Mouse (Mus musculus) MEL (cell line): ENCODE data around the gene Pafah1b2. TPM values are rescaled to one million over a fixed set of nuclear protein-coding genes. Genes with fewer than 3 reads are reported as not detected.

Experiments used
- DNase-seq: peaks from one replicate; pipeline ENCODE4 v3.0.0; 2011; ENCODE audit warnings: low read depth, low spot score
- H3K27ac ChIP-seq: 2 replicates; pipeline ENCODE4 v1.5.1; 2012; ENCODE audit warnings: low read depth, mild to moderate bottlenecking, control low read depth, low read length, moderate library complexity; ENCODE audit not compliant: control insufficient read depth
- H3K27me3 ChIP-seq, 2 experiments: fragments of 150-350 bp in 1 of 2; sonication (generic) in 1 of 2; 2 replicates each; pipeline ENCODE4 v1.6.1; 2012; ENCODE audit warnings: low read length in 2 of 2, mild to moderate bottlenecking in 2 of 2, improper control_type of control experiment in 1 of 2, moderate library complexity in 1 of 2; ENCODE audit not compliant: insufficient read depth in 2 of 2, control insufficient read depth in 1 of 2
- H3K36me3 ChIP-seq, 2 experiments: 2 replicates each; pipeline ENCODE4 v1.6.1; 2012 to 2014; ENCODE audit warnings: low read length in 2 of 2, improper control_type of control experiment in 1 of 2, inconsistent platforms in 1 of 2, mild to moderate bottlenecking in 1 of 2; ENCODE audit not compliant: insufficient read depth in 2 of 2, control insufficient read depth in 1 of 2
- H3K4me1 ChIP-seq, 2 experiments: fragments of 150-350 bp in 1 of 2; sonication (generic) in 1 of 2; 2 replicates each; pipeline ENCODE4 v1.6.1; 2012; ENCODE audit warnings: low read length in 2 of 2, improper control_type of control experiment in 1 of 2, mild to moderate bottlenecking in 1 of 2; ENCODE audit not compliant: insufficient read depth in 2 of 2, control insufficient read depth in 1 of 2
- H3K4me3 ChIP-seq, 2 experiments: fragments of 150-350 bp in 1 of 2; sonication (generic) in 1 of 2; 2 replicates each; pipeline ENCODE4 v1.5.1; 2012; ENCODE audit warnings: low read depth in 2 of 2, low read length in 2 of 2, mild to moderate bottlenecking in 2 of 2, moderate library complexity in 2 of 2, control low read depth in 1 of 2, improper control_type of control experiment in 1 of 2; ENCODE audit not compliant: control insufficient read depth in 1 of 2, insufficient read depth in 1 of 2
- H3K79me2 ChIP-seq: 2 replicates; pipeline ENCODE4 v1.6.1; 2012; ENCODE audit warnings: mild to moderate bottlenecking, low read length, moderate library complexity; ENCODE audit not compliant: control insufficient read depth, poor library complexity, insufficient read depth
- H3K9ac ChIP-seq: 2 replicates; pipeline ENCODE4 v1.6.1; 2012; ENCODE audit warnings: low read depth, mild to moderate bottlenecking, control low read depth, low read length, moderate library complexity; ENCODE audit not compliant: control insufficient read depth, poor library complexity, severe bottlenecking
- H3K9me3 ChIP-seq: fragments of 150-350 bp; sonication (generic); replicated peaks from 2 replicates; pipeline ENCODE4 v1.6.1; 2012; ENCODE audit warnings: mild to moderate bottlenecking, low read length, improper control_type of control experiment, moderate library complexity; ENCODE audit not compliant: insufficient read depth
- BHLHE40 ChIP-seq: IDR thresholded peaks from 2 replicates; pipeline ENCODE4 v1.6.1; 2012; ENCODE audit warnings: low read depth, mild to moderate bottlenecking, inconsistent platforms, low read length, improper control_type of control experiment, borderline replicate concordance
- CTCF ChIP-seq, 3 experiments: IDR thresholded peaks in 2 of 3; conservative IDR thresholded peaks in 1 of 3; 2 replicates each; pipeline ENCODE4 v1.5.1; 2011 to 2012; ENCODE audit warnings: low read length in 3 of 3, low read depth in 2 of 3, mild to moderate bottlenecking in 2 of 3, improper control_type of control experiment in 1 of 3, inconsistent platforms in 1 of 3, mixed read lengths in 1 of 3, moderate library complexity in 1 of 3; ENCODE audit not compliant: control insufficient read depth in 1 of 3, insufficient read depth in 1 of 3, poor library complexity in 1 of 3, severe bottlenecking in 1 of 3
- ETS1 ChIP-seq: IDR thresholded peaks from 2 replicates; pipeline ENCODE4 v1.6.1; 2012; ENCODE audit warnings: low read depth, mild to moderate bottlenecking, inconsistent platforms, low read length, improper control_type of control experiment, moderate library complexity
- GABPA ChIP-seq: IDR thresholded peaks from 2 replicates; pipeline ENCODE4 v1.6.1; 2012; ENCODE audit warnings: low read depth, mild to moderate bottlenecking, inconsistent platforms, low read length, improper control_type of control experiment, moderate library complexity
- GATA1 ChIP-seq: IDR thresholded peaks from 2 replicates; pipeline ENCODE4 v1.6.1; 2011; ENCODE audit warnings: low read depth, low read length, improper control_type of control experiment
- HCFC1 ChIP-seq: IDR thresholded peaks from 2 replicates; pipeline ENCODE4 v1.6.1; 2012; ENCODE audit warnings: low read depth, mild to moderate bottlenecking, inconsistent platforms, low read length, improper control_type of control experiment, moderate library complexity
- JUND ChIP-seq: IDR thresholded peaks from 2 replicates; pipeline ENCODE4 v1.6.1; 2011; ENCODE audit warnings: low read depth, mild to moderate bottlenecking, improper control_type of control experiment, low read length
- MAFK ChIP-seq: IDR thresholded peaks from 2 replicates; pipeline ENCODE4 v1.6.1; 2011; ENCODE audit warnings: low read depth, mild to moderate bottlenecking, low read length, improper control_type of control experiment, borderline replicate concordance
- MAZ ChIP-seq: IDR thresholded peaks from 2 replicates; pipeline ENCODE4 v1.6.1; 2012; ENCODE audit warnings: low read depth, mild to moderate bottlenecking, inconsistent platforms, low read length, improper control_type of control experiment
- MEF2A ChIP-seq: IDR thresholded peaks from 2 replicates; pipeline ENCODE4 v1.6.1; 2014; ENCODE audit warnings: low read depth, mild to moderate bottlenecking, inconsistent platforms, low read length, improper control_type of control experiment; ENCODE audit not compliant: poor library complexity, insufficient replicate concordance, severe bottlenecking; ENCODE audit errors: extremely low read depth
- MXI1 ChIP-seq: IDR thresholded peaks from 2 replicates; pipeline ENCODE4 v1.6.1; 2011; ENCODE audit warnings: mild to moderate bottlenecking, low read depth, low read length, improper control_type of control experiment
- MYB ChIP-seq: IDR thresholded peaks from 2 replicates; pipeline ENCODE4 v1.6.1; 2011; ENCODE audit warnings: mild to moderate bottlenecking, low read depth, low read length, improper control_type of control experiment
- NELFE ChIP-seq: IDR thresholded peaks from 2 replicates; pipeline ENCODE4 v1.6.1; 2011; ENCODE audit warnings: low read depth, low read length, improper control_type of control experiment
- POLR2A ChIP-seq, 2 experiments: IDR thresholded peaks; 2 replicates each; pipeline ENCODE4 v1.6.1; 2011 to 2012; ENCODE audit warnings: low read length in 2 of 2, mild to moderate bottlenecking in 2 of 2, control low read depth in 1 of 2, improper control_type of control experiment in 1 of 2, low read depth in 1 of 2, moderate library complexity in 1 of 2; ENCODE audit not compliant: control insufficient read depth in 1 of 2, insufficient read depth in 1 of 2, poor library complexity in 1 of 2
- RAD21 ChIP-seq: IDR thresholded peaks from 2 replicates; pipeline ENCODE4 v1.6.1; 2011; ENCODE audit warnings: mild to moderate bottlenecking, low read depth, low read length, improper control_type of control experiment
- SIN3A ChIP-seq: IDR thresholded peaks from 2 replicates; pipeline ENCODE4 v1.6.1; 2012; ENCODE audit warnings: low read length, improper control_type of control experiment, inconsistent platforms
- SMC3 ChIP-seq: IDR thresholded peaks from 2 replicates; pipeline ENCODE4 v1.6.1; 2011; ENCODE audit warnings: low read depth, low read length, improper control_type of control experiment
- TCF12 ChIP-seq: IDR thresholded peaks from 2 replicates; pipeline ENCODE4 v1.6.1; 2014; ENCODE audit warnings: low read depth, mild to moderate bottlenecking, inconsistent platforms, low read length, improper control_type of control experiment, moderate library complexity
- UBTF ChIP-seq: IDR thresholded peaks from 2 replicates; pipeline ENCODE4 v1.6.1; 2012; ENCODE audit warnings: low read depth, mild to moderate bottlenecking, inconsistent platforms, low read length, improper control_type of control experiment, moderate library complexity, borderline replicate concordance; ENCODE audit not compliant: insufficient read depth
- USF2 ChIP-seq, 2 experiments: IDR thresholded peaks; 2 replicates each; pipeline ENCODE4 v1.6.1; 2011 to 2012; ENCODE audit warnings: improper control_type of control experiment in 2 of 2, low read length in 2 of 2, borderline replicate concordance in 1 of 2, inconsistent platforms in 1 of 2, low read depth in 1 of 2, mild to moderate bottlenecking in 1 of 2; ENCODE audit not compliant: insufficient read depth in 1 of 2
- ZC3H11A ChIP-seq: IDR thresholded peaks from 2 replicates; pipeline ENCODE4 v1.6.1; 2012; ENCODE audit warnings: low read depth, mild to moderate bottlenecking, inconsistent platforms, low read length, improper control_type of control experiment
- ZNF384 ChIP-seq: IDR thresholded peaks from 2 replicates; pipeline ENCODE4 v1.6.1; 2012; ENCODE audit warnings: low read depth, mild to moderate bottlenecking, inconsistent platforms, low read length, improper control_type of control experiment
- polyA plus RNA-seq, 2 experiments: library from polyadenylated mRNA; stranded (reverse) in 1 of 2; unstranded in 1 of 2; fragments of >175 nt in 1 of 2; fragments of >200 nt in 1 of 2; gene quantifications; 2 replicates each; pipeline versions ENCODE4 v1.2.1 to v1.2.4; 2012; ENCODE audit warnings: low replicate concordance in 2 of 2, low read depth in 1 of 2; ENCODE audit not compliant: insufficient read length in 2 of 2, insufficient read depth in 1 of 2, missing spikeins in 1 of 2
- total RNA-seq: library from RNA; depleted of rRNA; stranded (reverse); fragments of 300-350 nt; gene quantifications from 2 replicates; pipeline ENCODE4 v1.2.3, GENCODE M21; 2012

Pafah1b2 gene
- total and polyA plus RNA-seq, 3 experiments, result 127 to 178 (median 131) TPM

- Histone ChIP-seq H3K4me1 (no peaks in the 10 kb centered on the region), H3K9ac (no peak overlapping the region), H3K36me3 (no peaks in the 10 kb centered on the region), H3K79me2 (no peaks in the 10 kb centered on the region), H3K9me3 (no peaks in the 10 kb centered on the region), H3K27ac (no peak overlapping the region), H3K4me3 (no peak overlapping the region), H3K27me3 (no peaks in the 10 kb centered on the region)
- TF ChIP-seq TCF12, result no peak
- TF ChIP-seq GATA1, result no peak
- TF ChIP-seq HCFC1, result no peak
- TF ChIP-seq SIN3A, result no peak
- no peak for TF ChIP-seq ZNF384
- TF ChIP-seq MYB, result no peak
- TF ChIP-seq NELFE, result no peak
- TF ChIP-seq SMC3, result peak; percentile 54
- peak; percentile 60 for TF ChIP-seq RAD21
- TF ChIP-seq GABPA, result no peak
- peak; percentile 50 to 66 (median 57) for TF ChIP-seq CTCF (IDR thresholded peaks at IDR 0.05 in 2 of 3, conservative IDR thresholded peaks at IDR 0.05 in 1 of 3; ENCODE audit: control insufficient read depth in 1 of 3, insufficient read depth in 1 of 3, low read depth in 2 of 3, low read length in 3 of 3, poor library complexity in 1 of 3, severe bottlenecking in 1 of 3)
- TF ChIP-seq JUND, result no peak
- TF ChIP-seq USF2 (IDR thresholded peaks at IDR 0.05; ENCODE audit: borderline replicate concordance in 1 of 2, insufficient read depth in 1 of 2, low read depth in 1 of 2, low read length in 2 of 2), result no peak
- no peak for TF ChIP-seq BHLHE40
- TF ChIP-seq UBTF, result no peak
- no peak for TF ChIP-seq MAZ
- TF ChIP-seq ZC3H11A, result peak; percentile 25; the same call in 1 of the 2 replicates
- no peak for TF ChIP-seq ETS1
- peak; percentile 59 for DNase-seq
Measured at GRCm38 (mm10) chr9:45936883-45937282, 75.6 kb downstream of the Pafah1b2 start.

DNA sequence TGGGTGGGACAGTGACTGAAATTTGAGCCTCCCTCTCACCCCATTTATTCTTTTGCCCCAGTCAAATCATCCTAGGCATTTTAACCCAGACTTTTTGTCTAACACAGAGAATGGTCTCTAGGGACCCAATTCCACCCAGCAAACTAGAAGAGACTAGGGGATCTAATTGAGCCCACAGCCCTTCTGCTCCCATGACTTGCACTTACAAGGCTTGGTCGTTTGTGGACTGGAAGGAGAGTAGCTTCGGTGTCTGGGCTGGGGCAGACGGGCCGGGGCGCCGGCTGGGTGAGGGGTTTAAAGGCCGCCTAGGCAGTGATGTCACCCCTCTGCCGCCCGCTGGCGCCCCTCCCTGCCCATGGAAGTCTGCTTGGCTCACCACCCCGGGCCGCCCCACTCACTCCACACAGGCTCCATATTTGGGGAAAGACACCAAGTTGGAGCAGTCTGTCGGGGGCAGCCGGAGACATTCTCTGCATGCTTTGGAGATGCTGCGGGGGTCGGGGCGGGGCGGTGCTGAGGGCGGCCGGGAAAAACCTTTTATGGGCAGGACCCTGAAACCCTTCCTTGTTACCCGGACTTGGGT lies 76.8 kb downstream of the Pafah1b2 start, which contains the start of gene Tagln:
Gene Tagln, minus strand, starts transcription at position 431 of the 583 bp plus-strand sequence.
- no peak for TF ChIP-seq MYB
- TF ChIP-seq MEF2A, result no peak
- no peak for TF ChIP-seq ZNF384
- TF ChIP-seq MAFK, result no peak
- no peak for TF ChIP-seq MXI1
- no peak for TF ChIP-seq POLR2A (IDR thresholded peaks at IDR 0.05; ENCODE audit: control insufficient read depth in 1 of 2, insufficient read depth in 1 of 2, low read depth in 1 of 2, low read length in 2 of 2, poor library complexity in 1 of 2)
- no peak for TF ChIP-seq UBTF
- Histone ChIP-seq H3K4me1 (no peaks in the 10 kb centered on the region), H3K9me3 (no peaks in the 10 kb centered on the region), H3K36me3 (no peaks in the 10 kb centered on the region), H3K27ac (no peak within 1 kb of the TSS), H3K9ac (no peak within 1 kb of the TSS), H3K4me3 (no peak within 1 kb of the TSS), H3K27me3 (no peaks in the 10 kb centered on the region), H3K79me2 (no peaks in the 10 kb centered on the region)
- DNase-seq, result no peak
